Comparison of ENCODE assay signal across 8 mouse cellular contexts in the genomic region with DNA sequence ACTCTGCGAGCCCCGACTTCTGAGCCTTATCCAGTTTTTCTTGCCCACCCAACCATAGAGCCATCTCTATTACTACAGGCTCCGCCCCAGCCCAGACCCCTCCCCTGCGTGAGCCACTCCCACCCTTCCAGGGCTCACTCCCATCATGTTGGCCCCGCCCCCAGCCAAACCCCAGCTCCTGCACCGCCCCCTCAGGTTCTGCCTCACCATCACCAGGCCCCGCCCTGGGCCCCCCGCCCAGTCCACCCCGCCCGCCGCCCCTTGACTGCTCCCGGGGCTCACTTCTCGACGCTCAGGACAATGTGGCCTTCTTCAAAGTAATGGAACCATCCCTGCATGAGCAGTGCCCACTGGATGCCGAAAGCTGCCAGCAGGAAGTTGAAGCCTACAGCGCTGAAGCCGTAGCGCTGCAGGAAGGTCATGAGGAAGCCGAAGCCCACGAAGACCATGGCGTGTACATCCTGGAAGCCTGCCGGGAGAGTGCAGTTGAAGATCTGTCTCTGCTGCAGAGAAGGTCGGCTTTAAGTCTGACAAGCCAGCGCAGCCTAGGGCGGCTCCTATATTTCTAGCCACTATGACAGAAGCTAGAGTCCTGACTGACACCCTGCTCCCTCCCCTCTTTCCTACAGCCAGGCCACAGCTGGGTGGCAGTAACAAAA. TPM values are rescaled to one million over a fixed set of nuclear protein-coding genes. Genes with fewer than 3 reads are reported as not detected.
DNase-seq lines count a peak whose midpoint lies in the region; ATAC-seq and TF ChIP-seq lines count a peak whose summit lies in the region.

No protein-coding gene starts in this region.

- peaks cover 12% of the 10 kb centered on the region for H3K4me1 ChIP-seq in limb, embryonic 10.5 days
- H3K4me1 ChIP-seq in midbrain, postnatal 0 days (ENCODE audit: insufficient read depth, low read length) = peaks cover 6% of the 10 kb centered on the region; the same call in 1 of the 2 replicates
- 0 out of 2 replicates have a peak, but pooled peaks cover 3% of the 10 kb centered on the region for H3K4me1 ChIP-seq in cerebellum, adult 2 months (ENCODE audit: control insufficient read depth, insufficient read depth, low read length)

- H3K4me2 ChIP-seq in midbrain, postnatal 0 days (ENCODE audit: low read depth, low read length, poor library complexity, severe bottlenecking) = peak overlapping the region; percentile 52

- no peak for TF ChIP-seq CTCF in midbrain, postnatal 0 days (IDR thresholded peaks at IDR 0.05)
- no peak for TF ChIP-seq CTCF in cerebellum, adult 2 months (IDR thresholded peaks at IDR 0.05; ENCODE audit: borderline replicate concordance, insufficient read depth, low read depth, low read length)

- H3K4me3 ChIP-seq in limb, embryonic 10.5 days = peak overlapping the region; percentile 47
- H3K4me3 ChIP-seq in midbrain, postnatal 0 days (ENCODE audit: low read depth, low read length) = peak overlapping the region; percentile 23; the same call in 1 of the 2 replicates
- H3K4me3 ChIP-seq in cerebellum, adult 2 months (replicated peaks; ENCODE audit: insufficient read depth, low read depth, low read length) = no peak overlapping the region

- no peaks in the 10 kb centered on the region for H3K36me3 ChIP-seq in limb, embryonic 10.5 days
- H3K36me3 ChIP-seq in midbrain, postnatal 0 days (ENCODE audit: insufficient read depth, low read length) = no peaks in the 10 kb centered on the region

- no peak for TF ChIP-seq POLR2A in cerebellum, adult 2 months (IDR thresholded peaks at IDR 0.05; ENCODE audit: borderline replicate concordance, insufficient read depth, low read length)

- H3K9me3 ChIP-seq in limb, embryonic 10.5 days (replicated peaks) = no peaks in the 10 kb centered on the region
- H3K9me3 ChIP-seq in midbrain, postnatal 0 days (ENCODE audit: low read length) = no peaks in the 10 kb centered on the region

- 2% methylated on average over 25 of the region's 25 CpGs for WGBS in limb, embryonic 10.5 days
- WGBS in midbrain, postnatal 0 days = 2% methylated on average over 25 of the region's 25 CpGs
- 4% methylated on average over 25 of the region's 25 CpGs for WGBS in cerebellum, adult 2 months

- peak; percentile 44 for DNase-seq in CD4-positive, CD25-positive, alpha-beta regulatory T cell, adult 2 months (ENCODE audit: low read depth, low spot score)
- peak; percentile 57 for DNase-seq in right cerebral cortex, postnatal 4 days
- DNase-seq in right cerebral cortex, adult 18-20 months = no peak
- DNase-seq in limb, embryonic 10.5 days (ENCODE audit: low spot score) = peak; percentile 77
- peak; percentile 51 for DNase-seq in midbrain, postnatal 0 days (ENCODE audit: low spot score)
- no peak for DNase-seq in gastrocnemius, postnatal 4 days (ENCODE audit: low spot score in 2 of 2)
- DNase-seq in cerebellum, adult 2 months = no peak

- no peak overlapping the region for H3K9ac ChIP-seq in midbrain, postnatal 0 days (replicated peaks; ENCODE audit: low read length, poor library complexity, severe bottlenecking)

- no peak for ATAC-seq in CD4-positive, CD25-positive, alpha-beta regulatory T cell, adult 4 months
- peak; percentile 63; the same call in 1 of the 2 replicates for ATAC-seq in midbrain, postnatal 0 days (ENCODE audit: low FRiP score)

- peaks cover 92% of the 10 kb centered on the region for H3K27me3 ChIP-seq in limb, embryonic 10.5 days (ENCODE audit: low read depth, poor library complexity, severe bottlenecking)
- peaks cover 9% of the 10 kb centered on the region for H3K27me3 ChIP-seq in midbrain, postnatal 0 days (ENCODE audit: insufficient read depth, low read length)
- no peaks in the 10 kb centered on the region for H3K27me3 ChIP-seq in cerebellum, adult 2 months (ENCODE audit: control insufficient read depth, insufficient read depth, low read length)

- H3K27ac ChIP-seq in limb, embryonic 10.5 days = no peak overlapping the region
- no peak overlapping the region for H3K27ac ChIP-seq in midbrain, postnatal 0 days (ENCODE audit: low read depth, low read length)
- H3K27ac ChIP-seq in cerebellum, adult 2 months (ENCODE audit: insufficient read depth, low read length) = no peak overlapping the region

RNA-seq across cellular contexts. Expression of a gene that starts 10.1 kb away (rescaled TPM):
- polyA plus RNA-seq in CD4-positive, CD25-positive, alpha-beta regulatory T cell, adult 4 months (2017; shearing (Covaris generic)) = not detected
- polyA plus RNA-seq in limb, embryonic 10.5 days (2016; fragmentation: Nextera tagmentation; extraction: Ambion mirVana) = not detected in 2 replicates
- total RNA-seq in midbrain, postnatal 0 days (2014; rRNA removed) = 2.2 and 2.6 TPM in 2 replicates
- polyA plus RNA-seq in midbrain, postnatal 0 days (2015; fragmentation: Nextera tagmentation; extraction: Ambion mirVana) = 4.3 and 4.8 TPM in 2 replicates
- not detected for total RNA-seq in gastrocnemius, postnatal 4 days (2021)
- 0.13 and 0.19 TPM in 2 replicates for polyA plus RNA-seq in cerebellum, adult 2 months (2012; rRNA removed)

RNA-seq across cellular contexts. Expression of a gene that starts 52.6 kb away (rescaled TPM):
- polyA plus RNA-seq in CD4-positive, CD25-positive, alpha-beta regulatory T cell, adult 4 months (2017; shearing (Covaris generic)) = under 1 TPM; 0.56 to 0.94 TPM
- polyA plus RNA-seq in limb, embryonic 10.5 days (2016; fragmentation: Nextera tagmentation; extraction: Ambion mirVana) = 19.7 and 20.3 TPM in 2 replicates
- 1.2 and 3.4 TPM in 2 replicates for total RNA-seq in midbrain, postnatal 0 days (2014; rRNA removed)
- polyA plus RNA-seq in midbrain, postnatal 0 days (2015; fragmentation: Nextera tagmentation; extraction: Ambion mirVana) = 0.85 and 1.0 TPM in 2 replicates
- 1 to 10 TPM; 4.7 to 5.0 TPM for total RNA-seq in gastrocnemius, postnatal 4 days (2021)
- polyA plus RNA-seq in cerebellum, adult 2 months (2012; rRNA removed) = 0.05 and 0.10 TPM in 2 replicates

Comparison
In these comparisons a context has a peak if more than half of its experiments do, and no peak if none do; other contexts are left out.
1. DNase-seq: peak in CD4-positive, CD25-positive, alpha-beta regulatory T cell, adult 2 months (single experiment), right cerebral cortex, postnatal 4 days (single experiment), limb, embryonic 10.5 days (single experiment) and midbrain, postnatal 0 days (single experiment); none in right cerebral cortex, adult 18-20 months (single experiment), gastrocnemius, postnatal 4 days (0 of 2) and cerebellum, adult 2 months (0 of 2).
2. RNA of a gene that starts 52.6 kb away (polyA plus RNA-seq): 19.7 to 20.3 TPM in limb, embryonic 10.5 days; 0.85 to 1.0 TPM in midbrain, postnatal 0 days, 0.56 to 0.94 TPM in CD4-positive, CD25-positive, alpha-beta regulatory T cell, adult 4 months and 0.05 to 0.10 TPM in cerebellum, adult 2 months; every median in the first group is over 10 times any median in the second.